Mouse (Mus musculus) spleen, postnatal 4 days (tissue): ENCODE data around the gene Chad.

ENCODE experiments used
- DNase-seq, 2 experiments: peaks; one replicate each; pipeline ENCODE4 v3.0.0; 2022; ENCODE audit warnings: low spot score in 2 of 2

The Chad gene

DNA sequence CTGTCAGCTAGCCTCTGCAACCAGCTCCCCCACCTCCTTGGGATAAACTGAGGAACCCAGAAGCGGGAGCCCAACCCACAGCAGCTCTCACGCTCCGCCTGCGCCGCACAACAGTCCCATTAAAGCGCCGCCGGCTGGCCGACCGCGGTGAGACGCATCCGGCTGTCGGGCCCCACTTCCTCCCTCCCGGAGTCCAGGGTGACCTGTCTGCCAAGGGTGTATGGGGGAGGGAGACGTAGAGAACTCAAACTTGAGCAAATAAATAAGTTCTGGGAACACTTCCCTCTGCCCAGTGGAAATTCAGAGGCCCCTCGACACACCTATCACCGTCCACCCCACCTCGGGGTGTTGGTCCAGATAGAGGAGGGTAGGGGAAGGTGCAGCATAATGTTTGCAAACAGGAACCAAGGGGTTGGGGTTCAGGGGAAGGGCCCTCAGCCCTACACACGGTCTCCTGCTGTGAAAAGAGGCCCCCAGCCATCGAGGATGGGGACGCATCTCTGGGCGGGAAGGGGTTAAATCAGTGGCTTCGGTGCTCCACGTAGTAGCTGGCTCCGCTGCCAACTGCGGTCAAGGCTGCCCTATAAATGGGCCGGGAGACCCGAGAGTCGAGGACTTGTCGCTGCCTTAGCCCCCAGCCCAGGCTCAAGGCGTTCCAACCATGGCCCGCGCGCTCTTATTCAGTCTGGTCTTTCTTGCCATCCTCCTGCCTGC, at the start of gene Chad:
Gene Chad, plus strand, starts transcription at position 611 of the 714 bp plus-strand sequence.
- DNase-seq, result peak; percentile 50 to 76

DNA sequence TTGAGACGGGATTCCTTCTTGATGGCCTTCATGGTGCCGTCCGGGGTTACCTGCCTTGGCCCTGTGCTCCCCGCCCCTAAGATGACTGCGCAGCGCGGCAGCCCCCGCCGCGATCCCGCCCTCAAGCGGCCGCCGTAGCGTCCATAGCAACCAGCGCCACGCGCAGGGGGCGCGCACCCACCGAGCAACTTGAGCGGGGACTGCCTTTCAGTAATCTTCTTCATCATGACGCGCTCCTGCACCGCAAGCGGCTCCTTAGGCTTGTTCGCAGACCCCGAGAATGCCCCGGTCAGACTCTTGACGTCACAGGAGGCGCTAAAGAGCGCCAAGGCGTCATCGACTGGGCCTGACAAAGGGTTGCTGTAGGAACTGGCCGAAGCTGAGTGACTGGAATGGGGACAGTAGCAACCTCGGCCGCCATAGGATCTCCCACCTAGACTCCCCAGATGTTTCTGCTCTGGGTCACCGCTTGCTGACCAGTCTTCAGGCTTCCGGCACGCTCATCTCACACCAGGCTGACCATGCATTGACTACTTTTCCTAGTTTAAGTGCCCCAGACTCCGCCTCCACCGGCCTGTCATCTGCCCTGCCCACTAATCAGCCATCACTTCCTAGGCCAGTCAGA, 43.5 kb upstream of the Chad start, which contains the start of gene Mycbpap:
Gene Mycbpap, minus strand, starts transcription at position 524 of the 625 bp plus-strand sequence.
- DNase-seq, result peak; percentile 26 to 67

GRCm38 (mm10) chr11:94526171-94526879, 38.5 kb upstream of the Chad start:
- no peak for DNase-seq

GRCm38 (mm10) chr11:94528879-94529278, 36.0 kb upstream of the Chad start:
- no peak for DNase-seq

DNA sequence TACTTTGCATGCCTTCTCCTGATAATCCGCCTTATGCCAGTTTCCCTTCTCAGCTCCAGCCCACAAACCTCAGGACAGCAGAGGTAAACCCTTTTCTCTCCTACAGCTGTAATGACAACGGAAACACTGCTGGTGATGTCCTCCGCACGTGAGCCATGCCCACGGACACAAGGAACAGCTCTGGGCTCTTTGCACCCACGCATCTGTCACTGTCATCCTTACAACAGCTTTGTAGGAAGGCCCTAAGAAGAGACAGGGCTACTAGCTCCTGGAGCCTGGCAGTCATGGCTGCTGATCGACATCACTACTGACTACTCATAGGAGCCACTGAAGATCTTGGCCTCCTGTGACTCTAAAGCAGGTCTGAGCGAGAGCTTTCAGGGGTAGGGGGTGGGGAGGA, 31.7 kb upstream of the Chad start:
- no peak for DNase-seq

- no peak for DNase-seq
Observed at GRCm38 (mm10) chr11:94538733-94539292, 26.0 kb upstream of the Chad start.

DNA sequence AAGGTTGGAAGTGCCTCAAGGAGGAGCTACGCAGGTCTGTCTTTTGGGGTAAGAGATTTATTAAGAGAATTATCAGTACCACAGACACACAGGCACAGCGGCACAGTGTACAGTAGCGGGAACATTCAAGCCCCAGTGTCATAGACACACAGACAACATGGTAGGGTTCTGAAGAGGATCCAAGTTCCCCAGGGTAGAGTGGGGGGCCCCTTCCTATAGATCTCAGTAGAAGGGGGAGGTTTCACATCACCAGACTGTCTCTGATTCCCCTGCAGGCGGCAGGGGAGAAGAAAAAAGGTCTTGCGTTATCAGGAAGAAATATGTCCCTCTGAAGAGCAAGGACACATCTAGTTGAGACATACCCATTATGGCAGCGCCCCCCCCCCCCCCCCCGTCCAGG, 25.1 kb upstream of the Chad start:
- no peak for DNase-seq

DNA sequence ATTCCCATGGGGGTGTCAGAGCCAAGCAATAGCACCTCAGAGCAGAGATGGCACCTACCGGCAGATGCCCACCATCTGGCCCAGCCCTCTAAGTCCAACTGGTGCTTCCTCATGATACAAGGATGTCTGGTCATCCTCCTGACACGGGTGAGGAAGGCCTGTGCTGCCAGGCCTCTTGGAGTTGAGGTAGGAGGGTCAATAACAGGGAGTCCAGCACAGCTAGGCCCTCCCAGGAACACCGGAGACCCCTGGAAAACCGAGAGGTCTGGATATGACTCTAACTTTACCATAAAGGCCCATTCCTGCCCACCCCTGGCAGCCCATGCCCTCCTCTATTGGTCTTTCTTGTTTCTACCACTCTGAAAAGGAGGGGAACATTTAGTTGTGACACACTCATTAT, 22.4 kb upstream of the Chad start:
- DNase-seq, result peak in 1 of 2 experiments; percentile 54

DNA sequence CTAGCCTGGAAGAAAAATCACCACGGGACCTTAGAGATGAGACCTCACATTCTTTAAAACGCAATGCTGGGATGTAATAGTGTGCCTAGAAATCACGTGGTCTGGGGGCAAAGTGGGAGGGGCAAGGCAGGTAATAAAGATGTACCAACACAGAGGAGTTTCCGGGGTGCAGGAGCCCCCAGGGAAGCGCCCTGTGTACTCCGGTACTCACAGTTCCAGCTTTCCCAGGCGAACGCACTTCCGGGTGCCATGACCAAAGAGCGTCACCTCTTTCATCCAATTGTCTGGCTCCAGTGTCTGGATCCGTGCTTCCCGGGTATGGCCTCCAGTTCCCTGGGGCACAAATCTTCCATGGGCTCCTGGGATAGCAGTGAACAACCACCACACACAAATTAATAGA, 21.5 kb upstream of the Chad start:
- no peak for DNase-seq

DNA sequence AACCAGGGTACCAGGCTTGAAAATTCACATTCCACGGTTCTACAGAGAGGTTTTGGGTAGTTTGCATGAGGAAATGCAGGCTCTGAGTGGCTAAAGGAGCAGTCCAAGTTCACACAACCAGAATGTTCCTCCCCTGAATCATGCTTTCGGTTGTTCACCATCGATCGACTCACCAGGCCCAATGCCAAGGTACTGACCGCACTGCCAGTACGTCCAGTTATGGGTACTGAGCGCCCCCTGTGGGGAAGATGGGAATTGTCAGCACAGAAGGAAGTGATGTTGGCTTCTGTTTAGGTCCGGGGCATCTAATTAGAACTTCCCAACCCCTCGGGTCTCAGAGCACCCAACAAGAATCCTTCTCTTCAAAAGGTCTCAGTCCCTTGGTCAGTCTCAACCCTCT, 20.9 kb upstream of the Chad start:
- peak; percentile 70 to 89 for DNase-seq

GRCm38 (mm10) chr11:94544422-94544821, 20.4 kb upstream of the Chad start:
- DNase-seq, result peak in 1 of 2 experiments; percentile 56

DNA sequence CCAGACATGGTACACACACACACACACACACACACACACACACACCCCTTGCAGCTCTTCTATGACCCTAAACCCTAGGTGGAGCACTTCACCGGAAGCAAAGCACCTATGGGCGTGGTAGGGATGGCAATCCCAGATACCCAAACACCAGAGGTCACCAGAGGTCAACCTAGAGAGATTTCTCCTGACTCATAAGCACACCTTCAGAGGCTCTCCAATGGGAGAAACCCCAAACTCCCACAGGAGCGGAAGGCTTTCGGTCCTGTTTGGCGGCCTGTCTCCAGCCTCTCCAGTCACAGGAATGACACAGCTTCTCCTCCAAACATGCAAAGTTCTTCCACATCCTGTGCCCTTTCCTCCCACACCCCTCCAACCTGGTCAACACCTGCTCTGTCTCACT, 18.5 kb upstream of the Chad start:
- DNase-seq, result peak in 1 of 2 experiments; percentile 53

DNA sequence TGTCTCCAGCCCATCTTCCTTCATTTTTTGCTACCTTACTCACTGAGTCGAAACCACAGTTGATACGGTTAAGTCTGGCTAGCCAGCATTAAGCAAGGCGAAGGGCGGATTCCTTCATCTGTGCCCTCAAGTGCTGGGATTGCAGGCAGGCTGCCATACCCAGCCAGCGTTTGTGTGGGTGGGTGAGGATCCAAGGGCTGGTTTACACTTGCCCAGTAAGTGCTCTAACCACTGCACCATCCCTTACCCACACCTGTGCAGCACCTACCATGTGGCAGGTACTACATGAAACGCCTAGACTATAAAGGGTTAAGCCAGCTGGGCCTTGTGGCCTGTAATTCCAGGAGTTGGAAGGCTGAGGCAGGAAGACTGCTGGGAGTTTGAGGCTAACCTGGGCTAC, 17.6 kb upstream of the Chad start:
- peak in 1 of 2 experiments; percentile 55 for DNase-seq

GRCm38 (mm10) chr11:94548041-94548784, 16.6 kb upstream of the Chad start:
- DNase-seq, result peak in 1 of 2 experiments; percentile 71

GRCm38 (mm10) chr11:94548888-94549690, 15.8 kb upstream of the Chad start, which contains the start of gene Rsad1:
Gene Rsad1, minus strand, starts transcription at chr11:94549255.
- peak; percentile 90 to 98 for DNase-seq

- DNase-seq, result no peak
Observed at GRCm38 (mm10) chr11:94549691-94550441, 15.0 kb upstream of the Chad start.

DNA sequence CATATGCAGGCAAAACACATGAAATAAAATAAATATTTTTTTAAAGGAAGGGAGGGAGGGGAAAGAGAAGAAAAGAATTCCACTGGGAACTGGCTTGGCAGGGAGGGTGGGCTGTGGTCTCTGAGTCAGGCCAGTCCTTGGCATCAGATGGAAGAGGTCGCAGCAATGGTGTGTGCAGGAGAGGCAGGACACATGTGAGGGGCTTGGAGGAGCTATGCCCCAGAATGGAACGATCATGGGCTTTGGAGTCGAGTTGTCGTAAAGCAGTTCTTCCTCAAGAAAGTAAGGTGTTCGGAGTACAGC, 14.5 kb upstream of the Chad start:
- no peak for DNase-seq

GRCm38 (mm10) chr11:94558226-94558625, 6.6 kb upstream of the Chad start:
- no peak for DNase-seq

DNA sequence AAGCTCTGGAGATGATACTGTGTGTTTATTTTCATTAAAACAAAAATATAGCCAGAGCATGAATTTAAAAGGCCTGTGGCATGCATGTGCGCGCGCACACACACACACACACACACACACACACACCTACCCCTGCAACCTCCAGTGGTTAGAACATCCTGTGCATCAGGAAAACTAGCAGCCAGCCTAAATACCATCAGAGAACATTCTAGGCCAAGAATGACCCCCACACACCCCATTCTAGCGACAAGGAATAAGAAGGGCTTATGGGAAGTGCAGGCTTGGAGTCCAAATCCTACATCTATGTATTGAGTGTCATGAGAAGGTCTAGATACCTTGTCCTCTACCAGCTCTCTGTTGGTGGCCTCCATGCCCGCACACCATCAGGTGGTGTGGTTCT, 1.5 kb upstream of the Chad start:
- no peak for DNase-seq

- no peak for DNase-seq
Observed at GRCm38 (mm10) chr11:94563821-94564220, 1.0 kb upstream of the Chad start.
